Mouse (Mus musculus) stomach, embryonic 15.5 days (tissue): Measurements from ENCODE around the gene Nup155. TPM values are rescaled to one million over a fixed set of nuclear protein-coding genes. Genes with fewer than 3 reads are reported as not detected.
"Not testable (repeated sequence)": the region's sequence is repeated elsewhere in the genome, so short reads cannot be mapped to it uniquely, and the experiment has no call there.

Experiments
- ATAC-seq: fragments of 200-750 bp; cut with Nextera tagmentation; 2 replicates; pipeline ENCODE4 v1.8.0; 2017; ENCODE audit warnings: low read depth, moderate number of reproducible peaks, moderate TSS enrichment; ENCODE audit not compliant: insufficient read depth, low FRiP score
- H3K27ac ChIP-seq: fragments of 300-500 bp; sonication (generic); 2 replicates; pipeline ENCODE4 v1.5.1; 2015; ENCODE audit warnings: mild to moderate bottlenecking, inconsistent platforms
- H3K27me3 ChIP-seq: fragments of 300-500 bp; sonication (generic); replicated peaks from 2 replicates; pipeline ENCODE4 v1.6.1; 2015; ENCODE audit warnings: inconsistent platforms
- H3K36me3 ChIP-seq: fragments of 300-500 bp; sonication (generic); 2 replicates; pipeline ENCODE4 v1.6.1; 2015; ENCODE audit warnings: inconsistent platforms
- H3K4me1 ChIP-seq: fragments of 300-500 bp; sonication (generic); 2 replicates; pipeline ENCODE4 v1.6.1; 2015; ENCODE audit warnings: inconsistent platforms
- H3K4me2 ChIP-seq: fragments of 300-500 bp; sonication (generic); 2 replicates; pipeline ENCODE4 v1.6.1; 2015; ENCODE audit warnings: mild to moderate bottlenecking, inconsistent platforms
- H3K4me3 ChIP-seq: fragments of 300-500 bp; sonication (generic); replicated peaks from 2 replicates; pipeline ENCODE4 v1.5.1; 2015; ENCODE audit warnings: inconsistent platforms
- H3K9ac ChIP-seq: fragments of 300-500 bp; sonication (generic); 2 replicates; pipeline ENCODE4 v1.6.1; 2015; ENCODE audit warnings: inconsistent platforms
- H3K9me3 ChIP-seq: fragments of 300-500 bp; sonication (generic); 2 replicates; pipeline ENCODE4 v1.6.1; 2016; ENCODE audit warnings: inconsistent platforms
- WGBS: fragments of 180-500 bp; shearing (Covaris S2); methylation state at CpG from one replicate; pipeline ENCODE4 v1.1.7; 2015; 5-methylcytosine and 5-hydroxymethylcytosine counted together
- polyA plus RNA-seq: library from polyadenylated mRNA; unstranded; fragments of >200 nt; fragmentation: Nextera tagmentation; extraction: Ambion mirVana; gene quantifications from 2 replicates; pipeline ENCODE4 v1.2.1, GENCODE M21; 2015

Gene Nup155
- polyA plus RNA-seq, result 13.8 and 14.9 TPM in 2 replicates

GRCm38 (mm10) chr15:8108966-8109743, at the start of gene Nup155:
Gene Nup155 (plus strand): TSS chr15:8109273.
- peak within 1 kb of the TSS; percentile 77 for H3K27ac ChIP-seq
- H3K4me1 ChIP-seq, result peaks cover 4% of the 10 kb centered on the region
- H3K9ac ChIP-seq, result peak within 1 kb of the TSS; percentile 65
- peak within 1 kb of the TSS; percentile 78 for H3K4me2 ChIP-seq
- H3K9me3 ChIP-seq, result no peaks in the 10 kb centered on the region
- no peaks in the 10 kb centered on the region for H3K27me3 ChIP-seq
- H3K4me3 ChIP-seq, result peak within 1 kb of the TSS; percentile 84
- peak; percentile 96 for ATAC-seq
- under 1% methylated on average over 52 of the region's 54 CpGs for WGBS
- no peaks in the 10 kb centered on the region for H3K36me3 ChIP-seq

GRCm38 (mm10) chr15:8065221-8065620, 43.9 kb upstream of the Nup155 start:
- Histone ChIP-seq H3K27me3 (no peaks in the 10 kb centered on the region), H3K27ac (no peak overlapping the region), H3K9ac (no peak overlapping the region), H3K4me3 (no peak overlapping the region), H3K36me3 (no peaks in the 10 kb centered on the region), H3K4me2 (no peak overlapping the region), H3K9me3 (no peaks in the 10 kb centered on the region), H3K4me1 (no peaks in the 10 kb centered on the region)
- ATAC-seq, result no peak
- 59% methylated on average over 6 of the region's 6 CpGs for WGBS

GRCm38 (mm10) chr15:8073159-8073558, 35.9 kb upstream of the Nup155 start:
- 91% methylated on average over 3 of the region's 3 CpGs for WGBS
- not testable (repeated sequence) for H3K27ac ChIP-seq, H3K9ac ChIP-seq, ATAC-seq, H3K4me1 ChIP-seq, H3K27me3 ChIP-seq, H3K9me3 ChIP-seq, H3K4me2 ChIP-seq, H3K36me3 ChIP-seq, H3K4me3 ChIP-seq

GRCm38 (mm10) chr15:8082139-8082538, 26.9 kb upstream of the Nup155 start:
- H3K27ac ChIP-seq, result no peak overlapping the region
- no peaks in the 10 kb centered on the region for H3K27me3 ChIP-seq
- peaks cover 9% of the 10 kb centered on the region; the same call in 1 of the 2 replicates for H3K36me3 ChIP-seq
- no peaks in the 10 kb centered on the region for H3K9me3 ChIP-seq
- WGBS, result 95% methylated on average over 8 of the region's 8 CpGs
- no peaks in the 10 kb centered on the region for H3K4me1 ChIP-seq
- ATAC-seq, result no peak
- H3K9ac ChIP-seq, result no peak overlapping the region
- no peak overlapping the region for H3K4me2 ChIP-seq
- no peak overlapping the region for H3K4me3 ChIP-seq

- Histone ChIP-seq H3K27ac (no peak overlapping the region), H3K4me3 (no peak overlapping the region), H3K9me3 (no peaks in the 10 kb centered on the region), H3K4me2 (no peak overlapping the region), H3K9ac (no peak overlapping the region), H3K4me1 (no peaks in the 10 kb centered on the region), H3K27me3 (no peaks in the 10 kb centered on the region), H3K36me3 (peaks cover 8% of the 10 kb centered on the region; the same call in 1 of the 2 replicates)
- WGBS, result 92% methylated on average over 4 of the region's 4 CpGs
- no peak for ATAC-seq
These were observed 21.8 kb upstream of the Nup155 start for GRCm38 (mm10) chr15:8087293-8087692.

GRCm38 (mm10) chr15:8088715-8089114, 20.4 kb upstream of the Nup155 start:
- H3K4me2 ChIP-seq, result no peak overlapping the region
- WGBS, result 76% methylated on average over 3 of the region's 3 CpGs
- no peaks in the 10 kb centered on the region for H3K27me3 ChIP-seq
- H3K27ac ChIP-seq, result no peak overlapping the region
- peaks cover 8% of the 10 kb centered on the region; the same call in 1 of the 2 replicates for H3K36me3 ChIP-seq
- H3K9ac ChIP-seq, result no peak overlapping the region
- no peak overlapping the region for H3K4me3 ChIP-seq
- no peak for ATAC-seq
- no peaks in the 10 kb centered on the region for H3K9me3 ChIP-seq
- no peaks in the 10 kb centered on the region for H3K4me1 ChIP-seq

GRCm38 (mm10) chr15:8090685-8091084, 18.4 kb upstream of the Nup155 start:
- Histone ChIP-seq H3K4me1 (no peaks in the 10 kb centered on the region), H3K36me3 (peaks cover 8% of the 10 kb centered on the region; the same call in 1 of the 2 replicates), H3K4me3 (no peak overlapping the region), H3K9me3 (no peaks in the 10 kb centered on the region), H3K4me2 (no peak overlapping the region), H3K9ac (no peak overlapping the region), H3K27ac (no peak overlapping the region), H3K27me3 (no peaks in the 10 kb centered on the region)
- ATAC-seq, result no peak
- WGBS, result 92% methylated on average over 2 of the region's 2 CpGs

GRCm38 (mm10) chr15:8092668-8093067, 16.4 kb upstream of the Nup155 start:
- peaks cover 19% of the 10 kb centered on the region; the same call in 1 of the 2 replicates for H3K36me3 ChIP-seq
- WGBS, result 85% methylated on average over 1 of the region's 1 CpGs
- not testable (repeated sequence) for ATAC-seq, H3K27me3 ChIP-seq, H3K9ac ChIP-seq, H3K4me3 ChIP-seq, H3K4me2 ChIP-seq, H3K9me3 ChIP-seq, H3K27ac ChIP-seq, H3K4me1 ChIP-seq

- peak overlapping the region; percentile 42 for H3K4me2 ChIP-seq
- no peaks in the 10 kb centered on the region for H3K27me3 ChIP-seq
- ATAC-seq, result no peak
- 28% methylated on average over 7 of the region's 7 CpGs for WGBS
- no peak overlapping the region for H3K27ac ChIP-seq
- peaks cover 4% of the 10 kb centered on the region; the same call in 1 of the 2 replicates for H3K4me1 ChIP-seq
- H3K36me3 ChIP-seq, result 0 out of 2 replicates have a peak, but pooled peaks cover 11% of the 10 kb centered on the region
- peak overlapping the region; percentile 24 for H3K4me3 ChIP-seq
- H3K9me3 ChIP-seq, result no peaks in the 10 kb centered on the region
- H3K9ac ChIP-seq, result no peak overlapping the region
These were observed 11.2 kb upstream of the Nup155 start for GRCm38 (mm10) chr15:8097853-8098252.

- ATAC-seq, result peak; percentile 92
- Histone ChIP-seq H3K9ac (peak within 1 kb of the TSS; percentile 77), H3K4me2 (peak within 1 kb of the TSS; percentile 58), H3K4me1 (peaks cover 4% of the 10 kb centered on the region; the same call in 1 of the 2 replicates), H3K36me3 (0 out of 2 replicates have a peak, but pooled peaks cover 11% of the 10 kb centered on the region), H3K27ac (peak within 1 kb of the TSS; percentile 37; the same call in 1 of the 2 replicates), H3K9me3 (no peaks in the 10 kb centered on the region), H3K27me3 (no peaks in the 10 kb centered on the region), H3K4me3 (peak within 1 kb of the TSS; percentile 88)
- WGBS, result 2% methylated on average over 56 of the region's 56 CpGs
These were observed 10.0 kb upstream of the Nup155 start, which contains the start of gene Wdr70 for GRCm38 (mm10) chr15:8098774-8099749. Gene Wdr70 (minus strand): TSS chr15:8099209.

GRCm38 (mm10) chr15:8101975-8102542, 7.0 kb upstream of the Nup155 start:
- H3K9me3 ChIP-seq, ATAC-seq, H3K4me2 ChIP-seq, H3K9ac ChIP-seq, H3K4me1 ChIP-seq, H3K27ac ChIP-seq, H3K4me3 ChIP-seq, H3K27me3 ChIP-seq, H3K36me3 ChIP-seq: not testable (repeated sequence)
- WGBS, result 68% methylated on average over 15 of the region's 15 CpGs
